Mouse (Mus musculus) G1E (cell line): ENCODE results near the gene Mrpl40.

Source experiments
- POLR2AphosphoS5 ChIP-seq: IDR thresholded peaks from 2 replicates; pipeline ENCODE4 v1.6.1; 2012; ENCODE audit warnings: low read depth, low read length, inconsistent platforms; ENCODE audit not compliant: insufficient replicate concordance
- TAL1 ChIP-seq: conservative IDR thresholded peaks from 2 replicates; pipeline ENCODE4 v1.6.1; 2012; ENCODE audit warnings: low read depth, low read length, inconsistent platforms, mixed read lengths

DNA sequence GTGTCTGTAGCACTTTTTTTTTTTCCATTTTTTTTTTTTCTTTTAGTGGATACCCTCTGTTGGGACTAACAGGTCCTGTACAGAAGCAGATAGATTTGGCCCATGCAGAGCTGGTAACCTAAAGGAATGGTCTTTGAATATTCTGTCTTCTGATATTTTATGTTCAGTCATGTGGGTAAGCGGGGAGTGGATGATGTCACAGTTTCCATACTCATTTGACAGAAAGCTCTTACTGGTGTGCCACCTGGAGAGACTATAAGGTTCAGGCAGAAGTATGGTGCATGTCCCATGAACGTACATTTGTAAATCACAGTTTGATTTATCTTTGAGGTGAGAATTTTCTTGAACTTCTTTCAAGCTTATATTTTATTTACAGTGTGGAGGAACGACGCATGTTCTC is 39.4 kb upstream of the Mrpl40 start:
- no peak for TF ChIP-seq POLR2AphosphoS5
- no peak for TF ChIP-seq TAL1
